Mouse (Mus musculus): ENCODE data around the gene Gnao1.

GRCm38 (mm10) chr8:93811719-93812475, 2.1 kb downstream of the Gnao1 start:
- TF ChIP-seq CTCF (IDR thresholded peaks at IDR 0.05; ENCODE audit: low read depth) (no peak), EP300 (optimal IDR thresholded peaks at IDR 0.05) (no peak)

Measured in stomach, postnatal 0 days (tissue).